Mouse (Mus musculus): ENCODE results near the gene Dap3. TPM values are rescaled to one million over a fixed set of nuclear protein-coding genes. Genes with fewer than 3 reads are reported as not detected.

Dap3 gene
- polyA plus RNA-seq, 1 experiment from 2014 or later = 145 TPM

DNA sequence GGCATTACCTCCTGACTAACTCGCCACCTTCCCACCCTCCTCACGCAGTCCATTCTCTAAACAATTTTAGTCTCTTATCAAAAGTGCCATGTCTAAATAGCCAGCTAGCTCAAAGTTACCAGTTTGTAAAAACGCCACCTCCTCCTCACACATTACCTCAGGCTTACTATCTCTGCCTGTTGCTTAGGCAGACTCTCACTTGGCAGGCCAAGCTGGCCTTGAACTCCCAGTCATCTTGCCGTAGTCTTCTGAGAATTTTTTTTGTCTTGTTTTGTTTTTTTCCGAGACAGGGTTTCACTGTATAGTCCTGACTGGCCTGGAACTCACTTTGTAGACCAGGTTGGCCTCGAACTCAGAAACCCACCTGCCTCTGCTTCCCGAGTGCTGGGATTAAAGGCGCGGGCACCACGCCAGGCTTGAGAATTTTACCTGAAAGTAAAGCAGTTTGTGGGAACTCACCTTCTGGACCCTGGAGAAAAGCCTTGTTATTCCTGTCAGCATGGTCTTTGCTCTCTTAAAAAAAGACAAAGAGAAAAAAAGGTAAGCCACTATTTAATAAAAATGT is 8.6 kb downstream of the Dap3 start:
- no peak for ATAC-seq
- WGBS = 92% methylated on average over 10 of the region's 10 CpGs

DNA sequence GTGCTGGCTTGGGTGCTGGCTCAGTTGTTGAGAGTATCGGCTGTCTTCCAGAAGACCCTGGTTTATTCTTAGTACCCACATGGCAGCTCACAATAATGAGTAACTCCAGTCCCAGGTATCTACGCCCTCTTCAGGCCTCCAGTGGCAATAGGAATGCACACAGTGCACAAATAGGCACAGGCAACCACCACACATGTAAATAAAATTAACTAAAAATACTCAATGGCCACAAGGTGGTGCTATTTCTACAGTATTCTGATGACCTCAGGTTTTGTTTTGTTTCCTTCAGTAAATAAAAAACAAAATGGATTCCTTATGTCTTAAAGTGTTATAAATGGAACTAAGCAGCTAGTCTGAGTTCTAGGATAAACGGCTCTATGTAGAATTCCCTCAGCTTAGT is 11.2 kb downstream of the Dap3 start:
- peak; percentile 43; the same call in 1 of the 2 replicates for ATAC-seq
- WGBS = 77% methylated on average over 3 of the region's 3 CpGs

More for the DNA sequence above, 8.6 kb downstream of the Dap3 start:
- H3K36me3 ChIP-seq (ENCODE audit: poor library complexity, severe bottlenecking) = peaks cover 41% of the 10 kb centered on the region
- H3K4me3 ChIP-seq = no peak overlapping the region
- no peak overlapping the region for H3K9ac ChIP-seq
- H3K27me3 ChIP-seq = no peaks in the 10 kb centered on the region
- H3K9me3 ChIP-seq (replicated peaks) = no peaks in the 10 kb centered on the region
- H3K27ac ChIP-seq = no peak overlapping the region
- no peak overlapping the region for H3K4me2 ChIP-seq
- peaks cover 1% of the 10 kb centered on the region; the same call in 1 of the 2 replicates for H3K4me1 ChIP-seq

DNA sequence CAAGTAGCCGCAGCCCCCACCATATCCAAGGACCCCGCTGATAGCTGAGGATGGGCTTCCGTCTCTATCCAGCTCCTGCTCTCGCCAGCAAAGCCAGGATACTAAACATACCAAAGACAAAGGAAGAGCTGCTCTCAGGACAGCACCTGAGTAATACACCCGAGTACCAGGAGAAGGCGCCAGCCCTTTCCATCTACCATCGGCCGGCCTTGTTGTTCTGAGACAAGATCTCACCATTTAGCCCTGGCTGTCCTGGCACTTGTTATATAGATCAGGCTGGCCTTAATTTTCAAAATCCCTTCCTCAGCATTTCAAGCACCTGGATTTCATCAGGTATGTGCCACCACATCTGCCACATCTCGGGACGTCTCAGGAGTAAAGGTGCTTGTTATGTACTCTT is 11.9 kb downstream of the Dap3 start:
- no peaks in the 10 kb centered on the region for H3K9me3 ChIP-seq (replicated peaks)
- no peak overlapping the region for H3K4me2 ChIP-seq
- H3K4me3 ChIP-seq = no peak overlapping the region
- no peaks in the 10 kb centered on the region for H3K4me1 ChIP-seq
- ATAC-seq = no peak
- H3K9ac ChIP-seq = no peak overlapping the region
- peaks cover 71% of the 10 kb centered on the region for H3K36me3 ChIP-seq (ENCODE audit: poor library complexity, severe bottlenecking)
- WGBS = 94% methylated on average over 10 of the region's 10 CpGs
- no peak overlapping the region for H3K27ac ChIP-seq
- H3K27me3 ChIP-seq = no peaks in the 10 kb centered on the region

More for the DNA sequence above, 11.2 kb downstream of the Dap3 start:
- Histone ChIP-seq H3K9me3 (replicated peaks) (no peaks in the 10 kb centered on the region), H3K9ac (no peak overlapping the region), H3K4me1 (no peaks in the 10 kb centered on the region), H3K36me3 (ENCODE audit: poor library complexity, severe bottlenecking) (peaks cover 64% of the 10 kb centered on the region), H3K4me2 (no peak overlapping the region), H3K27ac (no peak overlapping the region), H3K4me3 (no peak overlapping the region), H3K27me3 (no peaks in the 10 kb centered on the region)

DNA sequence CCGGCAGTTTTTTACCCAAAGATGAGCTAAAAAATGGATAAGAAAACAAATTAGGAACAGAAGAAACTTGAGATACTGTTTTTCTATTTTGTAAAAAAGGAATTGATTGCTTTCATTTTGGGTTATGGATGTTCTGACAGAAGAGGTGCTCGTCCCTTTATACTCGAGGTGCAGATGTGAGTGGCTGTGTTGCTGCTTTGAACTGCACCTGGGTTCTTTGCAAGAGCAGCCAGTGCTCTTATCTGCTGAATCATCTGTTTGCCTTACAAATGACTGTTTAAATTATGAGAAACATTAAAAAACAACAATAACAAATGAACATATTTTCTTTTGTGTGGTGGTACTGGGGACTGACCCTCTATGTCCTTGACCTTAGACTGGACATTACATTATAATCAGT is 21.5 kb downstream of the Dap3 start:
- peaks cover 98% of the 10 kb centered on the region for H3K36me3 ChIP-seq (ENCODE audit: poor library complexity, severe bottlenecking)
- no peak overlapping the region for H3K4me2 ChIP-seq
- no peak for ATAC-seq
- WGBS = 95% methylated on average over 3 of the region's 3 CpGs
- H3K9me3 ChIP-seq (replicated peaks) = no peaks in the 10 kb centered on the region
- H3K27me3 ChIP-seq = no peaks in the 10 kb centered on the region
- H3K9ac ChIP-seq = no peak overlapping the region
- H3K4me3 ChIP-seq = no peak overlapping the region
- no peak overlapping the region for H3K27ac ChIP-seq
- no peaks in the 10 kb centered on the region for H3K4me1 ChIP-seq

DNA sequence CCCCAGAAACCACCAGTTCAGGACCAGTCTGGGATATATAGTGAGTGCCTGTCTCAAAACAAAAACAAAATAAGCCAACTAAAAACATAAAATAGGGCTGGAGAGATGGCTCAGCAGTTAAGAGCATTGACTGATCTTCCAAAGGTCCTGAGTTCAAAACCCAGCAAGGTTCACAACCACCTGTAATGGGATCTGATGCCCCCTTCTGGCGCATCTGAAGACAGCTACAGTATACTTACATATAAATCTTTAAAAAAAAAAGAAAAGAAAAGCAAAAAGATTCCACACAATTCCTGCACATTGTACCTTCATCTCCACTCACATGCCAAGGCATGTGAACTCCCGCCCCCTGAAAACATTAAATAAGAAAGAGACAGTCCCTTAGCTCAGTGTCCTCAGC is 25.3 kb downstream of the Dap3 start:
- Histone ChIP-seq H3K9me3 (replicated peaks) (no peaks in the 10 kb centered on the region), H3K27ac (no peak overlapping the region), H3K4me2 (no peak overlapping the region), H3K4me3 (no peak overlapping the region), H3K27me3 (no peaks in the 10 kb centered on the region), H3K4me1 (no peaks in the 10 kb centered on the region), H3K36me3 (ENCODE audit: poor library complexity, severe bottlenecking) (peaks cover 100% of the 10 kb centered on the region), H3K9ac (no peak overlapping the region)
- 88% methylated on average over 2 of the region's 2 CpGs for WGBS
- no peak for ATAC-seq

DNA sequence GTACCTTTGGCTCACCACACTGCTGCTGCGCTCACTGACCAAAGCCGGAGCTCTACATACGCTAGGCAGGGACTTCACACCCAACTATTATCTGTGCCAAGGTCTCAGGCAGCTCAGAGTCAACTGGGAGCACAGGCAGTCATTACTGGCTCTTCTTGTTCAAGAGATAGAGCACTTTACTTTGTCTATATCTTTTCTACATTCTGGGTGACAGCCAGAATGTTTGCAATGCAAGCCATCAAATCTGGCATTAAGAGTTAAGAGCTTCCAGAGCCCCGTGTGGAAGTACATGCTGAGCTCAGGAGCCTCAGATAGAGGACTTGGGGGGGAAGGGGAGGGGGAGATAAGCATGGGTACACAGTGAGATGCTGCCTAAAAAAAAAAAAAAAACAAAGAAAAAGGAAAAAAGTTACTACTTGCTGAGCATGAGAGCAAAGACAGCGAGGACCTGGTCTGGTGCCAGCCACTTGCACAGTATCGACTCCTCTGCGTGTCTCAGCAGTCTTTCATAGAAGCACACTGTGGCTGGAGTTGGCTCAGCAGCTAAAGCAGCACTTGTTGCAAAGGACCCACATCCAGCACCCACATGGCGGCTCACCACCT is 26.9 kb downstream of the Dap3 start:
- ATAC-seq = no peak
- Histone ChIP-seq H3K36me3 (ENCODE audit: poor library complexity, severe bottlenecking) (peaks cover 92% of the 10 kb centered on the region), H3K27me3 (no peaks in the 10 kb centered on the region), H3K9me3 (replicated peaks) (no peaks in the 10 kb centered on the region), H3K4me2 (no peak overlapping the region), H3K4me3 (no peak overlapping the region), H3K4me1 (no peaks in the 10 kb centered on the region), H3K9ac (no peak overlapping the region), H3K27ac (no peak overlapping the region)
- WGBS = 91% methylated on average over 8 of the region's 8 CpGs

DNA sequence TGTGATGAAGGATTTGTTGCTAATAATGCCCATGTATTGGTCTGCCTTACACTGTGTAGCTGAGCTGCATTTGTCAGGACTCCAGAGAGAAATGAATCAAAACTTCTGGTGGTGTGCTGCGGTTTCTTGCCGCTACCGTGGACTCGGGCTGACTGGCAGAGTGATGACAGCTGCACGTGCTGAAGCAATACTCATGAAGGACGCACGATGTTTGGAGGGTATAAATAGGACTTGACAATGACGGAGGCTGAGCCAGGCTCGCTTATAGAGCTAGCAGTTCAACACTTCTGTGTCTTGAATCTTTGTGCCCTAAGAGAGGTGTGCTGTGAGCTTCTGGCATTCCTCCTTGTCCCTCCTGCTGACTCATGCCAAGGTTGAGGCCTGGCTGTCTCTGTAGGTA is 29.6 kb downstream of the Dap3 start:
- H3K36me3 ChIP-seq (ENCODE audit: poor library complexity, severe bottlenecking) = peaks cover 65% of the 10 kb centered on the region
- H3K27me3 ChIP-seq = no peaks in the 10 kb centered on the region
- H3K9me3 ChIP-seq (replicated peaks) = no peaks in the 10 kb centered on the region
- H3K4me2 ChIP-seq = no peak overlapping the region
- 94% methylated on average over 9 of the region's 9 CpGs for WGBS
- no peak for ATAC-seq
- H3K4me3 ChIP-seq = no peak overlapping the region
- H3K4me1 ChIP-seq = no peaks in the 10 kb centered on the region
- H3K27ac ChIP-seq = no peak overlapping the region
- H3K9ac ChIP-seq = no peak overlapping the region

DNA sequence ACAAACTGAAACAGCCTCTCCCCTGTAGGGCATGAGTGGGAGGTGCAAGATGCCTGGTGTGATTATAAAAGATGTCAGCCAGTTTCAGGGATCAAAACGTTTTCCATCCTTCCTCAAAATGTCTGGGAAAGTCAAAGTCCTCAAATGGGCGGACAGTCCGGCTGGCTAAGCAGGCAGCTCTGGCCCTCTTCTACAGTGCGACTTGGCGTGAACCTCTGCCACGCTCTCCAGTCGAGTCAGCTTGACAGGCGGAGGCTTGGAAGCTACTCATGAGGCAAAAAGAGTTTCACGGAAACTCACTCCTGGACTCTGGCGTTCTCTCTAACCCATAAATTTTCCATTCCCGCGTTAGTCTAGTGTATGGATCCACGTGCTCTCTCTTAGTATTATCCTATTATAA is 32.0 kb downstream of the Dap3 start:
- no peaks in the 10 kb centered on the region for H3K9me3 ChIP-seq (replicated peaks)
- no peaks in the 10 kb centered on the region for H3K27me3 ChIP-seq
- WGBS = 85% methylated on average over 13 of the region's 13 CpGs
- peaks cover 7% of the 10 kb centered on the region for H3K4me1 ChIP-seq
- H3K4me2 ChIP-seq = no peak overlapping the region
- no peak overlapping the region for H3K27ac ChIP-seq
- ATAC-seq = no peak
- H3K36me3 ChIP-seq (ENCODE audit: poor library complexity, severe bottlenecking) = peaks cover 41% of the 10 kb centered on the region
- no peak overlapping the region for H3K9ac ChIP-seq
- H3K4me3 ChIP-seq = no peak overlapping the region

DNA sequence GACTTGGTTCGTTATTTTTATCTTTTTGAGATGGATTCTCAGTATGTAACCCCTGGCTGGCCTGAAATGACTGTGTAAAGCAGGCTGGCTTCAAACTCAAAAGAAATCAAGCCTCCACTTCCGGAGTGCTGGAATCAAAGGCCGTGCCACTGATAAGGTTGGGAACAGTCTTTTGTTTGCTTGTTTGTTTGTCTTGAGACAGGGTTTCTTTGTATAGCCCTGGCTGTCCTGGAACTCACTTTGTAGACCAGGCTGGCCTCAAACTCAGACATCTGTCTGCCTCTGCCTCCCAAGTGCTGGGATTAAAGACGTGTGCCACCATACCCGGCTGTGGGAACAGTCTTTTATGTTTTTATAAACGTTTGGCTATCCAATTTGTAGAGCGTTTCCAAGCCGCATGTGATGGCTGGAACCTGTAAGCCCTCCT is 36.6 kb downstream of the Dap3 start:
- Histone ChIP-seq H3K4me2 (peak overlapping the region; percentile 82), H3K4me3 (peak overlapping the region; percentile 74), H3K27me3 (no peaks in the 10 kb centered on the region), H3K36me3 (ENCODE audit: poor library complexity, severe bottlenecking) (peaks cover 33% of the 10 kb centered on the region), H3K9me3 (replicated peaks) (no peaks in the 10 kb centered on the region), H3K27ac (peak overlapping the region; percentile 82), H3K4me1 (peaks cover 16% of the 10 kb centered on the region), H3K9ac (peak overlapping the region; percentile 80)
- 28% methylated on average over 8 of the region's 8 CpGs for WGBS
- no peak for ATAC-seq

DNA sequence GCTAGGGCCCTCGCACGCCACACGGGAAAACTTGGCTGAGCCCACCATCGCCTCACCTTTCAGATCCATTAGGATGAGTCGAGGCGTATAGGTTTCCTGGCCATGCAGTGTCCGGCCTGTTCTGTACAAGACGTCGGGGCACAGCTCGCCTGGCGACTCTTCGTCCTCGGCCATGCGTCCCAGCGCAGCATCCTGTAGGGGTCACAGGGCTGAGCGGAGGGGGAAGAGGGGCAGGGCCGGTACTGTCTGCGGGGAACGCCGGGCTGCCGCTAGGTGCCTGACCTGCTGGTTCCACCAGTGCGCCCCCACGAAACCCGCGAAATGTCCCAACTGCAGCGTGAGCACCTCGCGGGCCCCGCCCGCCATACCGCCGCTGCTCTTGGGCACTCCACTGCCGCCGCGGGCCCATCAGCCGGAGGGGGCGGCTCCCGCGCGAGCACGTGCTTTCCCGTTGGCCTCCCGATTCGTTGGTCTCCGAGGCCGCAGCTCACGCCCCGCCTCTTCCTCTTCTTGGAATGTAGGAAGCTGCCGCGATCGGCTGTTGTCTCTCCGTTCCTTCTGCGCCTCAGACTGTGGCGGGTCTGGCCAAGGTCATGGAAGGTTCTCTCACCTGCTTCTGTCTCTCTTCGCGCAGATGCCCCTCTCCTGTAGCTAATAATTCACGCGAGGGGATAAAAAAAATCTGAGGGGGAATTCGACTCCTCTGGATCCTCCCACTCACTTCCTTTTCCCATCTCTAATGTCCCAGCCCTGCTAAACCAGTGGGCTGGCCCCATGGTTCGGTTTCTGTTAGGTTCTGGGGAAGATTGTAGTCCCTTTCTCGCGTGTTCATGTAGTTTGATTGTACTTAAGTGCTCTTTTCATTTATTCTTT is 37.2 kb downstream of the Dap3 start, which contains the start of gene Msto1:
Gene Msto1, minus strand, starts transcription at position 489 of the 873 bp plus-strand sequence.
- WGBS = under 1% methylated on average over 62 of the region's 62 CpGs

DNA sequence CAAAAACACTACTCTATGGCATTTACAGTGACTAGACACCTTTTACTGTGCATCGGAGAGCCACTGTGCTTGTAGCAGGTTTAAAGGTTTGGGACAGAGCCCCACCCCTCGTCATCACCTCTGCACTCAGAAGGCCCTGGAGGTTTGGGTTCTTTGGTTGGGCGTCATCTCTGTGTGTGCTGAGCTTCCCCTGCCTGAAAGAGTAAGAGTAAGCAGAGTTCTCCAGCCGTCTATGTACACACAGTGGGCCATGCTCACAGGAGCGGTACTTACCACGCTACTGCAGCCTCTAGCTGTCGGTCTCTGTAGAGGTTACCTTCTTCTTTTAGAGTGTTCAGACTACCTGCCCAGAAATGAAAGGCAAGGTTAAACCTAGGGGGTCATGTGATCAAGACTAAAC is 38.4 kb downstream of the Dap3 start:
- Histone ChIP-seq H3K27ac (no peak overlapping the region), H3K4me2 (peak overlapping the region; percentile 82), H3K27me3 (no peaks in the 10 kb centered on the region), H3K4me3 (peak overlapping the region; percentile 74), H3K9ac (no peak overlapping the region; the same call in 1 of the 2 replicates), H3K4me1 (peaks cover 16% of the 10 kb centered on the region), H3K9me3 (replicated peaks) (no peaks in the 10 kb centered on the region), H3K36me3 (ENCODE audit: poor library complexity, severe bottlenecking) (peaks cover 51% of the 10 kb centered on the region)
- WGBS = 92% methylated on average over 7 of the region's 7 CpGs
- no peak for ATAC-seq

More for the DNA sequence above, 37.2 kb downstream of the Dap3 start, which contains the start of gene Msto1:
- Histone ChIP-seq H3K4me1 (peaks cover 16% of the 10 kb centered on the region), H3K36me3 (ENCODE audit: poor library complexity, severe bottlenecking) (peaks cover 39% of the 10 kb centered on the region), H3K9me3 (replicated peaks) (no peaks in the 10 kb centered on the region), H3K4me3 (peak within 1 kb of the TSS; percentile 74), H3K27me3 (no peaks in the 10 kb centered on the region), H3K4me2 (peak within 1 kb of the TSS; percentile 82), H3K27ac (peak within 1 kb of the TSS; percentile 82), H3K9ac (peak within 1 kb of the TSS; percentile 80)
- peak; percentile 98 for ATAC-seq
